Mouse (Mus musculus) ovary, postnatal 10 days (tissue): ENCODE results near the gene Polr2h.
"Not testable (repeated sequence)": the region's sequence is repeated elsewhere in the genome, so short reads cannot be mapped to it uniquely, and the experiment has no call there.

Experiments used
- DNase-seq: peaks from one replicate; pipeline ENCODE4 v3.0.0; 2022; ENCODE audit warnings: low spot score

The Polr2h gene

DNA sequence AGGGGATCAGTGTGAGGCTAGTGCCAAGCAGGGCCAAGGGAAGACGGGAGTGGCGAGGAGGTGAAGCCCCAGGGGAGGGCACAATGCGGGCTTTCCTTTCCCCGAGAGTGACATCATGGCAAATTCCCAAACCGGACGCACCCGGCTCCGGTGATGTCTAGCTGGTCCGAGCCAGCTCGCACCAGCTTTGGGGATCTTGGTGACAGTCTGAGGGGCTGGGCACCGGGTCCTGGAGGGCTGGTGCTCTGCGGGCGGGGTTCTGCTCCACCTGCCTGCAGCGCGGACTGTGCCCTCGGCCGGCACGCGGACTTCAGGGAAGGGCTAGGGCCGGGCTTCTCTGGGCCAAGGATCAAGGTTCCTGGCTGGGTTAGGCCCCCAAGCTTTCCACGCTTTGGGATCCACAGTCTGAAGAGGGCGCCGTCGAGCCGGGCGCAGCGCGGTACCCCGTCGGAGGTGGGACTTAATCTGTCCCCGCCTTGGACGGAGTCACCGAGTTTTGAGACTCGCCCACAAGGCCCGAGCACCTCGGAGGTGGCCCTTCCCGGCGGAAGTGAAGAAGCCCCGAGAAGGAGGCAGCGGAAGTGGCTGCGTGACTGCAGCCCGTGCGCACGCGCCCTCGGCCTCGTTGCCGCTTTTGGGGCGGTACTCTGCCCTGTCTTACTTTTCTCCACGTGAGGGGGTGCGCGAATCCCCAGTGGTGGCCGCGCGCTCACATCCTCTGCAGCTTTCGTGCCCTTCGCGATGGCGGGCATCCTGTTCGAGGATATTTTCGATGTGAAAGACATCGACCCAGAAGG is at the start of gene Polr2h, which contains the start of gene Clcn2:
Gene Polr2h (plus strand): TSS at position 485 of the 797 bp plus-strand sequence.
Gene Clcn2 (minus strand): TSS at position 566 of the 797 bp plus-strand sequence.
- DNase-seq = peak; percentile 94

DNA sequence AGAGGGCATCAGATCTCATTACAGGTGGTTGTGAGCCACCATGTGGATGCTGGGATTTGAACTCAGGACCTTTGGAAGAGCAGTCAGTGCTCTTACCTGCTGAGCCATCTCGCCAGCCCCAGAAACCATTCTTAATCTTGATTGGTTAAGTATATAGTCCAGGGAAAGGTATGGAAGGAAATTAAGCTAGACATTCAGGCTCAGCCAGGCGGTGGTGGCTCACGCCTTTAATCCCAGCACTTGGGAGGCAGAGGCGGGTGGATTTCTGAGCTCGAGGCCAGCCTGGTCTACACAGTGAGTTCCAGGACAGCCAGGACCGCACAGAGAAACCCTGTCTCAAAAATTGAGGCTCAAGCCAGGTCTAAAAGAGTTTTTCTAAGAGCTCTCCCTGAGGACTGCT is 49.5 kb upstream of the Polr2h start, which contains the start of gene Eif4g1:
Gene Eif4g1 (plus strand): TSS at position 301 of the 400 bp plus-strand sequence.
- not testable (repeated sequence) for DNase-seq

DNA sequence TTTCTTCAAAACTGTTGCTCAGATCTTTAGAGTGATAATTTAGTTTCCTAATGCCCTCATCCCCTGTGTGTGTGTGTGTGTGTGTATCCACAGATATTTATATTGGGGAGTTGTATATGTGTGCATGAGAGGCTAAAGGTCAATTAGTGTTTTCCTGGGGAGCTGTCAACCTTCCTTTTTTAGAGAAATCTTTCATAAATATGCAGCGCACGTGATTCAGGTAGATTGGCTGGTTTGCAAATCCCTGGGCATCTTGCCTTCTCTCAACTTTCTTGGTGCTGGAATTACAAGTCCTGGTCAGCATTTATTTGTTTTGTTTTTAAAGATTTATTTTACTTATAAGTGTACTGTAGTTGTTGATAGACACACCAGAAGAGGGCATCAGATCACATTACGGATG is 47.2 kb upstream of the Polr2h start:
- DNase-seq = no peak

DNA sequence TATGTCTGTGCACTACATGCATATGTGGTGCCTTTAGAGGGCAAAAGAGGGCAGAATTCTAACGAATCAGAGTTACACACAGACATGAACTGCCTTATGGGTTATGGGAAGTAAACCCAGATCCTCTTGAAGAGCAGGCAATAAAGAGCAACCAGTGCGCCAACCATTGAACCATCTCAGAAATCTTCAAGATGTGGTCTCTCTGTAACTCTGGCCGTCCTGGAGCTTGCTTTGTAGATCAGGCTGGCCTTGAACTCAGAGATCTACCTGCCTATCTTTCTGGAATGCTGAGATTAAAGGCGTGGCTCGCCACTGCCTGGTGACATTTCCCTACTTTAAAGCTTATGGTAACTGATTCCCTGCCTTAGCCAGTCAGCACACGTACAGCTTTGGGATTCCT is 45.6 kb upstream of the Polr2h start:
- no peak for DNase-seq

GRCm38 (mm10) chr16:20672500-20672902 is 45.0 kb upstream of the Polr2h start:
- peak; percentile 83 for DNase-seq

DNA sequence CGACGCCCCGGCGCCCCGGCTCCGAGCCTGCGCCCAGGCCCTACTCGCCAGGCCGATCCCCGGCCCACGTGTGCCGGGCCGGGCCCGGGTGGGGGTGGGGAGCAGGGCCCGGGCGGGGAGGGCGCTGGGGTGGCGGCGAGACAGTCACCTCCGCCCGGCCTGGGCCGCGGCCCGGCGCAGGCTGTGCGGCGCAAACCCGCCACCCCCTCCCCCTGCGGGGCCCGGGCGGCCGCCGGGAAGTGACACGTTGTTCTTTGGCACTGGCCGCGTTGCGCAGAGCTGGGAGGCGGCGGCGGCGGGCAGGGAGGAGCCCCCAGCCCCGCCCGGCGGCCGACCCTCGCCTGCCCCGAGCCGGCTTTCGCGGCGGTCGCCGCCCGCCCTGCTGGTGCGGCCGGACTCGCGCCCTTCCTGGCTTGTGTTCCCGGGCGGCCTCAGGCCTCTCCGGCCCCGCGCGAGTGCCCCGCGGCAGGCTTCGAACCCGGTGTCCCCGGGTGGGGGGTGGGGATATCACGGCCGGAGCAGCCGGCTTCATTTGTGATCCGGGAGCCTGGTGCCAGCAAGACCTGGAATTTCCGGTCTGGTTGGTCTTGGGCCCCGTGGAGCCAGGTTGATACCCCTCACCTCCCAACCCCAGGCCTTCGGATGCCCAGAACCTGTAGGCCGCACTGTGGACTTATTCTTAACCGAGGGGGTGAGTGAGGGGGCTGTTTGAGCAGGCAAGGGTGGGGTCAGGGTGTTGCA is 44.3 kb upstream of the Polr2h start:
- DNase-seq = no peak

DNA sequence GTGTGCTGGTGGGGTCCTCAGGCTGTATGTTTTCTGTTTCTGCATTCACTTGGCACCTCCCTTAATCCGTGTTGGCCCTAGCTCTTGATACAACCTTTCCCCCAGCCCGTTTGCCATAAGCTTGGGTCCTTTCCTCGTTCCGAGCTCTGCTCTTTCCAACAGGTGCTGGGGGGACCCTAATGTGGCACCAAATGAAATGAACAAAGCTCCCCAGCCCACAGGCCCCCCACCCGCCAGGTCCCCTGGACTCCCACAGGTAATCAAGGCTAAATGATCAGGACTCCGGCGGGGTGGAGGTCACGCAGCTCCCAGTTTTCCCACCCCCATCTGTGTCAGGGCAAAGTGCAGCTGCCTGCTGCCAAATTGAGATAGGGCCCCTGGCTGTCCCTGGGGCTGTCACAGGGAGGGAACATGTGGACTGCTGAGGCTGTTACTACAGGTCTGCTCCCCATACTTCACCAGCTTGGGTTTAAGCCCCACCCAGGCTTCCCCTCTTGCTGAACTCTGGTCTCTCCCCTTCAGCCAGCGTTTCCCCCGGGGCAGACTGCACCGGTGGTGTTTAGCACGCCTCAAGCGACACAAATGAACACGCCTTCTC is 43.7 kb upstream of the Polr2h start:
- no peak for DNase-seq

DNA sequence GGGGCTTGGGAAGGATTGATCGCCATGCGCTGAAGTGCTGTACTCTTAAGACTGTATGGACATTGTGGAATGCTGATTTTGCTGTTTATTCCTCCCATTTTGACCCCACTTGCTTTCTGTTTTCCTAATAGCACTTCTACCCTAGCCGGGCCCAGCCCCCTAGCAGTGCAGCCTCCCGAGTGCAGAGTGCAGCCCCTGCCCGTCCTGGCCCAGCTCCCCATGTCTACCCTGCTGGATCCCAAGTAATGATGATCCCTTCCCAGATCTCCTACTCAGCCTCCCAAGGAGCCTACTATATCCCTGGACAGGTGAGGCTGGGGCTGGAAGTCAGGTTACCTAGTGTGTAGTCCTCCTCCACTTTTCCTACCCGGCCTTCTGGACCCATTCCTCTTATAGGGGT is 42.3 kb upstream of the Polr2h start:
- no peak for DNase-seq

GRCm38 (mm10) chr16:20676702-20677101 is 40.8 kb upstream of the Polr2h start:
- no peak for DNase-seq

DNA sequence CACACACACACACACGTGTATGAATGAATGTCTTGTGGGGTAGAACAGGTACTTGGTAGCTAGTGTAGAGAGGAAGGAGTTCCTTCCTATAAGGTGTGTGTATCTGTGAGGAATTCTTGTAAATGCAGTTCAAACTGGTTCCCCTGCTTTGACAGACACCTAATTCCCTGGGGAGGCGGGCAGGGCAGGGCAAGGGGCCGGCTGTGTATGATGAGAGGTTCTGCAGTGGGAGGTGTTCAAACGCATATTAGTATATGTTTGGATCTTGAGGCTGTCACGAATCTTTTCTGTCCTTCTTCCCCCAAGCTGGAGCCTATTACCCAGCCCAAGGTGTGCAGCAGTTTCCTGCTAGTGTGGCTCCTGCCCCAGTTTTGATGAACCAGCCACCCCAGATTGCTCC is 40.1 kb upstream of the Polr2h start:
- DNase-seq = no peak

DNA sequence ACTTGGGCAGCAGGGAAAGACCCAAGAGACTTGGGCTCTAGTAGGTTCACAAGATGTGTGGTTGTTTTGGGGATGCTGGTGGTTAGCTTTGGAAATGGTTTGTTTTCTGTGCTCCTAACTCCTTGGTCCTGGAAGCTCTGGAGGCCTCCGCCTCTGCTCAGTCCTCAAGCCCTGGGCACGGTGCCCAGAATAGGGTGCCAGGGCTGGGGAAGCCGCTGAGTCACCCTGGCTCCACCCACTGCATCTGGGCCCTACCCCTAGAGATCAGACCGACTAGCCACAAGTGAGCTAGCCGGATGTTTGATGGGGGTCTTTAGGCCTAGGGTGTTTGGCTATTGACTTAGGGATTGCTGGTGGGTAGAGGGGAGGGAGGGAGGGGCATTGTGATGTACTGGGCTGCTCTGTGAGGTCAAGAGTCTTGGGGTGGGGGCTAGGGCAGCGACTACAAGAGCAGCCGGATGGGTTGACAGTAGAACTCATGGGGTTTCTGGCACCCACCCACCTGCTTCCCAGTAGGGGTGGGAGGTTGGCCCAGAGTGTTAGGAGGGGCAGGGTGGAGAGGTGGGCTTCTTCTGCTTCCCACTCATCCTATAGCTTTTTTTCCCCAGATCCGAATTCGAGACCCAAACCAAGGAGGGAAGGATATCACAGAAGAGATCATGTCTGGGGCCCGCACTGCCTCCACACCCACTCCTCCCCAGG is 39.3 kb upstream of the Polr2h start:
- DNase-seq = no peak

DNA sequence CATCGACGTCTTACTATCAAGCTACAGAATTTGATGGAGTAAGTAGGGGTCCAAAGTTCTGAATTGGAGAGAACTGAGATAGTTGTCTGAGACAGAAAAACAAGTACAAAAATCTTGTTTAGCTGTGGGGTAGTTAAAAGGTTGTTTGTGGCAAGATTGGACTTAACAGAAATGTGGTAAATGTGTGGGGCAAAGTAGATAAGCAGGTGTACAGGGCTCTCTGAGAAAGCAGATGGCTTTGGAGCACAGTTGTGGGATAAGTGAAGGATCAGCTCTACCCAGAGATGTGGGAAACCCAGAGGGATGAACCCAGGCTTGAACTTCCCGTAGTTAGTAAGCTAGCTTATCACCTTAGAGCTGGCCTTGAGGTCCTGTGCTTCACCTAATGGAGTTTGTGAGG is 26.7 kb upstream of the Polr2h start:
- no peak for DNase-seq

- no peak for DNase-seq
Observed at GRCm38 (mm10) chr16:20691617-20692016, 25.8 kb upstream of the Polr2h start.

DNA sequence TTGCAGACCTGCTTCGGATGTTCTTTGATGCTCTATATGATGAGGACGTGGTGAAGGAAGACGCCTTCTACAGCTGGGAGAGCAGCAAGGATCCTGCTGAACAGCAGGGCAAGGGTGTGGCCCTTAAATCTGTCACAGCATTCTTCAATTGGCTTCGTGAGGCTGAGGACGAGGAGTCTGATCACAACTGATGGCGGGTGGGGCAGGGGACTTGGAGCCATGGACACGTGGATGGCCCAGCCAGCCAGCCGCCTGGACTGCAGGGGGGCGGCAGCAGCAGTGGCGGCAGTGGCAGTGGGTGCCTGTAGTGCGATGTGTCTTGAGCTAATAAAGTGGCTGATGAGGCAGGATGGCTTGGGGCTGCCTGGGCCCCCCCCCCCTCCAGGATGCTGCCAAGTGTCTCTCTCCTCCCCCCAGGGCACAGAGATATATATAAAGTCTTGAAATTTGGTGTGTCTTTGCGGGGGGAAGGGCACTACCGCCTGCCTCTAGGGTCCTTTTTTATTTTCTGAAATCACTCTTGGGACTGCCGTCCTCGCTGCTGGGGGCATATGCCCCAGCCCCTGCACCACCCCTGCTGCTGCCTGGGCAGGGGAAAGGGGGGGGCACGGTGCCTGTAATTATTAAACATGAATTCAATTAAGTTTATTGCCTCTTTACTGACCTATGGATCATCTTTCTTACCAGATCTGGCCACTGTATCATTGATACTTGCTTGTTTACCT is 25.1 kb upstream of the Polr2h start:
- DNase-seq = no peak

- DNase-seq = peak; percentile 67
Observed at GRCm38 (mm10) chr16:20693111-20693701, 24.3 kb upstream of the Polr2h start, which contains the start of gene Fam131a. Fam131a (plus strand) TSS chr16:20693241.

GRCm38 (mm10) chr16:20694781-20695180 is 22.7 kb upstream of the Polr2h start:
- no peak for DNase-seq

DNA sequence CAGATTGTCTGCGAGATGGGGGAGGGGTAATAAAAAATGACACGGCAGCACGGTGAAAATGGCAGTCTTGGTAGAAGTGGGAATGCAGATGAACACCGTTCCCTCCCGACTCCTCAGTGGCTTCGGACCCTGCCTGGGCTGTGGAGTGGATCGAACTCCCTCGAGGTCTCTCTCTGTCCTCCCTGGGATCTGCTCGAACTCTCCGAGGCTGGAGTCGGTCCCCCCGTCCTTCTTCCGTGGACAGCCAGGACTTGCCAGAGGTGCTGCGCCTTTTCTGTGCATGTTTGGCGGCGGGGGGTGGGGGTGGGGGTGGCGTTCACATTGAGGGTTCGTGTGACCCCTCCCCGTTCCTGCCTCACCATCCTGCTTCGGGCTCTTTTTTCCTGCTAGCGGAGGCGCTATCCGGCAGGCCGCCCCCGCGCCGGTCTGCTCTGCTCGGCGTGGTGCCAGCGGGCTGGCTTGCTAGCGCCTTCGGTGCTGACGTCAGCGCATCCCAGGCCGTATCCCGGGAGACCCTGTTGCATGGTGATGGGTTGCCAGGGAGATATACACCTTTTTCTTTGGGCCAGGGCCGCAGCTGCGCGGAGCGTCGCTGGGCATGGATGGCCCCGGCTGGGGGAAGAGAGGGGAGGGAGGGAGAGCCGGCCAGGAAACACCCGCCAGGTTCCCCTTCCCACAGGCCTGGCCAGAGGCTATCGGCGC is 21.7 kb upstream of the Polr2h start:
- DNase-seq = peak; percentile 76

DNA sequence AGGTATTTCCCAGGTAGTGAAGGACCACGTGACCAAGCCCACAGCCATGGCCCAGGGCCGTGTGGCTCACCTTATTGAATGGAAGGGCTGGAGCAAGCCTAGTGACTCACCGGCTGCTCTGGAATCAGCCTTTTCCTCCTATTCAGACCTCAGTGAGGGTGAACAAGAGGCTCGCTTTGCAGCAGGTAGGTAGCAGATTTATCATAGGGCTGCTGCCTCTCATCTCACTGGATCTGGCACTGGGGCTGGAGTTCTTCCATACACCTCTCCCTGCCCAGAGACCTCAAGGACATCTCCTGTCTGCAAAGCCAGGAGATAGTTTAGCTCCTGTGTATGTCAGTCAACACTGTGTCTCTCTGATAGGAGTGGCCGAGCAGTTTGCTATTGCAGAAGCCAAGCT is 18.2 kb upstream of the Polr2h start:
- DNase-seq = no peak

DNA sequence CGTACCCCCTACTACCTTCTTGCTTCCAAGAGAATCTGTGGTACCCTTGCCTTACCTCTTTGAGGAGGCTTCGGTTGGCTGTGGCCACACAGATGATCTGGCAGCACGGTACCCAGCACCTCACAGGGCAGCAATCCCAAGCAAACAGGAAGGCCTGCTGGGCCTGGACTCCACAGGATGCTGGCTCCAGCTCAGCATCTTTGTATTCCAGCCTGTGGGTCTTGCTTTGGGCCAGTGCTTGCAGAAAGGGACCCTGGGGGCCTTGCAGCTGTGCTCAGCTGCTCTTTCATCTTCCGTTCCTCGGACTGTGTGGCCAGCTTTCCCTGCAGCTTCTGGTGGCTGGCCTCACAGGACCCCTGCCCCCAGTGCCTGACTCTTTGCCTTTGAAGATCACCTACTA is 17.4 kb upstream of the Polr2h start:
- DNase-seq = no peak

- no peak for DNase-seq
Observed at GRCm38 (mm10) chr16:20701316-20701715, 16.1 kb upstream of the Polr2h start.
